Mouse (Mus musculus) brown adipose tissue, adult 24 weeks (tissue): ENCODE data around the gene Armcx6. TPM values are rescaled to one million over a fixed set of nuclear protein-coding genes. Genes with fewer than 3 reads are reported as not detected.
"Not testable (repeated sequence)": the region's sequence is repeated elsewhere in the genome, so short reads cannot be mapped to it uniquely, and the experiment has no call there.

Source experiments
- H3K27ac ChIP-seq: fragments of 200-500 bp; replicated peaks from 2 replicates; pipeline ENCODE4 v1.5.1; 2012; ENCODE audit warnings: low read depth, mild to moderate bottlenecking, low read length
- H3K4me1 ChIP-seq: fragments of 200-500 bp; 2 replicates; pipeline ENCODE4 v1.6.1; 2012; ENCODE audit warnings: low read length, mixed read lengths; ENCODE audit not compliant: control insufficient read depth, insufficient read depth, insufficient read length
- H3K4me3 ChIP-seq: fragments of 200-500 bp; 2 replicates; pipeline ENCODE4 v1.5.1; 2012; ENCODE audit warnings: low read depth, mild to moderate bottlenecking, low read length, moderate library complexity; ENCODE audit not compliant: insufficient read depth
- polyA plus RNA-seq: library from polyadenylated mRNA; stranded (reverse); fragments of >200 nt; gene quantifications from 2 replicates; pipeline ENCODE4 v1.2.4, GENCODE M21; 2012; ENCODE audit not compliant: missing spikeins, insufficient read depth, insufficient read length

Armcx6 gene
- 0.67 TPM in 1 of 2 replicates, not detected in the other for polyA plus RNA-seq

- no peak within 1 kb of the TSS for H3K27ac ChIP-seq
Measured at GRCm38 (mm10) chrX:134750764-134751592, at the start of gene Armcx6. Gene Armcx6 (minus strand): TSS chrX:134751417.

GRCm38 (mm10) chrX:134787728-134788127, 36.5 kb upstream of the Armcx6 start:
- Histone ChIP-seq H3K4me1 (no peaks in the 10 kb centered on the region), H3K27ac (no peak overlapping the region), H3K4me3 (no peak overlapping the region)

More at GRCm38 (mm10) chrX:134750764-134751592, at the start of gene Armcx6:
- H3K4me3 ChIP-seq = peak within 1 kb of the TSS; percentile 69
- H3K4me1 ChIP-seq = no peaks in the 10 kb centered on the region

DNA sequence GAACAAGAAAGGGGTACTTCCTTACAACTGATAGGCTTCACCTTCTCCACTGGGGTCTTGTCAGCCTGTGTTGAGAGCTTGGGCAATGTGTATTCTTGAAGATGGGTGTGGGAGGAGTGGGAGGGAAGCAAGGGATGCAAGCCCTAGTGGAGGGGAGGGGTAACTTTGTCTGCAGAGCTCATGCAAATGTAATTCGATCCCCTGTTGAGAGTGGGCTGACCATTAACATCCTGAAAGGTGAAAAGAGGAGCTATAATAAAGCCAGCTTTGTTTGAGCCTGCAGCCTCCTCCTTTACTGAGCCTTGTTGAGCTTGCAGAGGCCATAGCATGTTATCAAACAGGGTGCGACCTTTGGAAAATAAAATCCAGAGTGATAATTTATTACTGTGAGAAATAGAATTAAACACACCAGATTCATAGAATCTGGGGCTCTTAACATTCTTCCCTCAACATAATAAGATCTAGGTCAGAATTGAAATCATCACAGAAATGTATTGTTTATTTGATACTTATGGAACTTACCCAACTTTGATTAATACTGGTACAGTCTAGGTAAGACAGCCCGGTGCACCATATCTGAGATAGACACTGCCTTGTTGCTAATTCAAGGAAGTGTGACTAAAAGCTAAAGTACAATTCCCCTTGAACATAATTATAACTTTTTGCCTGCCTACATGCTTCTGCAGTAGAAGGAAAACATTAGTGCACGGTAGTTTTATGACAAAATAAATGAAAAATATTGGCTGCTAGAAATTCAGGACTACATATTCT, 12.4 kb upstream of the Armcx6 start:
- H3K4me1 ChIP-seq, H3K4me3 ChIP-seq, H3K27ac ChIP-seq: not testable (repeated sequence)

- Histone ChIP-seq H3K4me3 (peak overlapping the region; percentile 99), H3K27ac (peak overlapping the region; percentile 72; the same call in 1 of the 2 replicates), H3K4me1 (no peaks in the 10 kb centered on the region)
Measured at GRCm38 (mm10) chrX:134757293-134757995, 6.2 kb upstream of the Armcx6 start.

GRCm38 (mm10) chrX:134756434-134757292, 5.4 kb upstream of the Armcx6 start, which contains the start of gene Armcx3:
Gene Armcx3 (plus strand): TSS chrX:134756595.
- peak within 1 kb of the TSS; percentile 99 for H3K4me3 ChIP-seq

DNA sequence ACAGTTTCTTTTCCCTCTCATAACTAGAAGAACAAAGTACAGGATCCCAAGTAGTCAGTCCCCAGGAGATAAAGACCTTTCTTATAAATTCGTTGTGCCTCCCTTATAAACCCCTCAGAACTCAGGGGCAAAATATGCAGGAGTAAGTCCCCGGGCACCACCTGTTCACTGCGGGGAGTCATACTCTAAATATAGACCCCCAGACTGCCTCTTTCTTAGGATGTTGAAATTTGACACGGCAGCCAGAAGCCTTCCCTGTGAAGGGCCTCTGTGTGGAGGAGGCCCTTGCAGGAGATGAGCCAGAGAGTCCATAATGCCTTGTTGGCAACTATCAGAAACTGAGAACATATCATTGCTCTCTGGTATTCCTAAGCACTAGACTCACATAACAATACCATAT, 1.4 kb upstream of the Armcx6 start:
- H3K4me1 ChIP-seq = no peaks in the 10 kb centered on the region
- no peak overlapping the region for H3K4me3 ChIP-seq
- no peak overlapping the region for H3K27ac ChIP-seq

More at GRCm38 (mm10) chrX:134756434-134757292, 5.4 kb upstream of the Armcx6 start, which contains the start of gene Armcx3:
- peak within 1 kb of the TSS; percentile 72 for H3K27ac ChIP-seq
- H3K4me1 ChIP-seq = no peaks in the 10 kb centered on the region

- H3K27ac ChIP-seq = no peak overlapping the region
- H3K4me3 ChIP-seq = no peak overlapping the region
- no peaks in the 10 kb centered on the region for H3K4me1 ChIP-seq
Measured at GRCm38 (mm10) chrX:134751910-134752309, 693 bp upstream of the Armcx6 start.

- H3K27ac ChIP-seq = no peak overlapping the region
- no peaks in the 10 kb centered on the region for H3K4me1 ChIP-seq
- H3K4me3 ChIP-seq = no peak overlapping the region
Measured at GRCm38 (mm10) chrX:134746459-134746858, 4.8 kb downstream of the Armcx6 start.

- H3K4me1 ChIP-seq = no peaks in the 10 kb centered on the region
- H3K27ac ChIP-seq = no peak overlapping the region
- H3K4me3 ChIP-seq = no peak overlapping the region
Measured at GRCm38 (mm10) chrX:134741862-134742261, 9.4 kb downstream of the Armcx6 start.

- no peak overlapping the region for H3K27ac ChIP-seq
- no peaks in the 10 kb centered on the region for H3K4me1 ChIP-seq
- H3K4me3 ChIP-seq = no peak overlapping the region
Measured at GRCm38 (mm10) chrX:134739160-134739559, 12.1 kb downstream of the Armcx6 start.

DNA sequence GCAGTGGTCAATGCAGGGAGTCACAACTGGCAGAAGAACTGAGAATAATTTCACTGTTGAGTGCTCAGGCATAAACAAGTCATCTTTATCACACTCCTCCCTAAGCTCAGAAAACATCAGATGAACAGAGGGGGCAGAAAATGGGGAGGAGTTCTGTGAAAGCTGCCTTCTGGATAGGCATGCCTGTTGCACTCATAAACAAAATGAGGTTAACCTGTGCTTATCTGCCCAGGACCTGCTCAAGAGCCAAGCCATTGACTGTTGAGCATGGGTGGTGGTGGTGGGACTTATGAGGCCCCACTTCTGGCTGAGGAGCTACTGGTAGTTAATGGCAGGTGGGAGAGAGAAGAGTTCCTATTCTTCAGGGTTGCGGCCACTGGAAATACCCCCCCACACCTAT, 13.4 kb downstream of the Armcx6 start:
- H3K27ac ChIP-seq = no peak overlapping the region
- H3K4me3 ChIP-seq = no peak overlapping the region
- no peaks in the 10 kb centered on the region for H3K4me1 ChIP-seq

GRCm38 (mm10) chrX:134729778-134730177, 21.4 kb downstream of the Armcx6 start:
- no peaks in the 10 kb centered on the region for H3K4me1 ChIP-seq
- H3K27ac ChIP-seq = no peak overlapping the region
- H3K4me3 ChIP-seq = no peak overlapping the region

DNA sequence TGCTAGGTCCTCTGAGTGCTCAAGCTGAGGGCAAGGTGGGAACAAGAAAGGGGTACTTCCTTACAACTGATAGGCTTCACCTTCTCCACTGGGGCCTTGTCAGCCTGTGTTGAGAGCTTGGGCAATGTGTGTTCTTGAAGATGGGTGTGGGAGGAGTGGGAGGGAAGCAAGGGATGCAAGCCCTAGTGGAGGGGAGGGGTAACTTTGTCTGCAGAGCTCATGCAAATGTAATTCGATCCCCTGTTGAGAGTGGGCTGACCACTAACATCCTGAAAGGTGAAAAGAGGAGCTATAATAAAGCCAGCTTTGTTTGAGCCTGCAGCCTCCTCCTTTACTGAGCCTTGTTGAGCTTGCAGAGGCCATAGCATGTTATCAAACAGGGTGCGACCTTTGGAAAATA, 27.5 kb downstream of the Armcx6 start:
- not testable (repeated sequence) for H3K4me3 ChIP-seq, H3K4me1 ChIP-seq

GRCm38 (mm10) chrX:134718524-134718923, 32.7 kb downstream of the Armcx6 start:
- Histone ChIP-seq H3K4me3 (peak overlapping the region; percentile 59), H3K27ac (no peak overlapping the region), H3K4me1 (no peaks in the 10 kb centered on the region)

More for the DNA sequence above, 27.5 kb downstream of the Armcx6 start:
- H3K27ac ChIP-seq = not testable (repeated sequence)
